Mouse (Mus musculus): Measurements from ENCODE around the gene Rtp2. TPM values are rescaled to one million over a fixed set of nuclear protein-coding genes. Genes with fewer than 3 reads are reported as not detected.

The Rtp2 gene
- polyA plus RNA-seq, 1 experiment from 2014 or later: not detected

DNA sequence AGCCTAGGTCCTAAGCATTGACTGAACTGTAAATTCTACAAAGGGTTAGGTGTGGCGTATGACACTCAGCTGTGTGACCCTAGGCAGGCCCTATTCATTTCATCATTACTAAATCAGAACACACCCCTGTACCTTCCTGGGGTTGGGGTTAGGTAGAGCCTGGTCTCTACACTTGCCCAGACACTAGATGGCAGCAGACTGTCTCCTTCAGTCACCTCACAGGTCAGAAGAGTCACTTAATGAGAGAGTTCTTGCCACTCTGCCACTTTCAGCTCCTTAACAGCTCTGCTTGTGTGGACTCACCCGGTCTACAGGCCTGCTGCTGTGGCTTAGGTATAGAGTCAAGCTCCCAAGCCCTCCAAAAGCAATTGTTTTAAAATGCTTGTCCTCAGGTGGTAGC, 30.2 kb upstream of the Rtp2 start:
- H3K9me3 ChIP-seq (ENCODE audit: control insufficient read depth, low read length): no peaks in the 10 kb centered on the region
- ATAC-seq (replicated peaks; ENCODE audit: low FRiP score) (no peak), DNase-seq (ENCODE audit: low spot score) (no peak)
- WGBS: 82% methylated on average over 2 of the region's 2 CpGs
- no peaks in the 10 kb centered on the region for H3K27me3 ChIP-seq (replicated peaks; ENCODE audit: control insufficient read depth, insufficient read depth, low read length)
- no peak overlapping the region for H3K4me2 ChIP-seq
- no peak overlapping the region for H3K4me3 ChIP-seq (ENCODE audit: low read depth, low read length)
- no peaks in the 10 kb centered on the region for H3K4me1 ChIP-seq (replicated peaks; ENCODE audit: control insufficient read depth, insufficient read depth, low read length)
- no peaks in the 10 kb centered on the region for H3K36me3 ChIP-seq (ENCODE audit: control insufficient read depth, insufficient read depth, low read length)
- no peak overlapping the region for H3K27ac ChIP-seq (ENCODE audit: low read depth, low read length)
- H3K9ac ChIP-seq (ENCODE audit: low read depth, low read length): no peak overlapping the region

GRCm38 (mm10) chr16:23958938-23959337, 26.7 kb upstream of the Rtp2 start:
- H3K4me2 ChIP-seq: no peak overlapping the region
- H3K27ac ChIP-seq (ENCODE audit: low read depth, low read length): no peak overlapping the region
- ATAC-seq (replicated peaks; ENCODE audit: low FRiP score) (no peak), DNase-seq (ENCODE audit: low spot score) (no peak)
- no peaks in the 10 kb centered on the region for H3K4me1 ChIP-seq (replicated peaks; ENCODE audit: control insufficient read depth, insufficient read depth, low read length)
- H3K9ac ChIP-seq (ENCODE audit: low read depth, low read length): no peak overlapping the region
- no peaks in the 10 kb centered on the region for H3K9me3 ChIP-seq (ENCODE audit: control insufficient read depth, low read length)
- no peaks in the 10 kb centered on the region for H3K27me3 ChIP-seq (replicated peaks; ENCODE audit: control insufficient read depth, insufficient read depth, low read length)
- no peaks in the 10 kb centered on the region for H3K36me3 ChIP-seq (ENCODE audit: control insufficient read depth, insufficient read depth, low read length)
- no peak overlapping the region for H3K4me3 ChIP-seq (ENCODE audit: low read depth, low read length)

DNA sequence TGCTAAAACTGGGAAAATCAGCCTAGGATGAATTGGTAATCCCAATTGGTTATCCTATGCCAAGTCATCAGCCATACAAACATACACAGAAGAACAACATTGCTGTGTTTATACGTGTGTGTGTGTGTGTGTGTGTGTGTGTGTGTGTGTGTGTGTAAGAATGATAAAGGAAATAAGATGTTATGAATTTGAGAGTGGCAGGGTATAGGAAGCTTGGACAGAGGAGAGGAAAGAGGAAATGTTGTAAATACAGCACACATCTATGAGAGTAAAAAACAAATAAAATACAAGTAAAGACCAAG, 21.7 kb upstream of the Rtp2 start:
- ATAC-seq (replicated peaks; ENCODE audit: low FRiP score): no peak
- H3K9me3 ChIP-seq (ENCODE audit: control insufficient read depth, low read length): no peaks in the 10 kb centered on the region
- WGBS: 9% methylated on average over 1 of the region's 1 CpGs
- no peaks in the 10 kb centered on the region for H3K36me3 ChIP-seq (ENCODE audit: control insufficient read depth, insufficient read depth, low read length)
- no peak overlapping the region for H3K27ac ChIP-seq (ENCODE audit: low read depth, low read length)
- H3K4me2 ChIP-seq: no peak overlapping the region
- DNase-seq (ENCODE audit: low spot score): no peak
- H3K9ac ChIP-seq (ENCODE audit: low read depth, low read length): no peak overlapping the region
- H3K27me3 ChIP-seq (replicated peaks; ENCODE audit: control insufficient read depth, insufficient read depth, low read length): no peaks in the 10 kb centered on the region
- no peaks in the 10 kb centered on the region for H3K4me1 ChIP-seq (replicated peaks; ENCODE audit: control insufficient read depth, insufficient read depth, low read length)
- no peak overlapping the region for H3K4me3 ChIP-seq (ENCODE audit: low read depth, low read length)

- Histone ChIP-seq H3K36me3 (ENCODE audit: control insufficient read depth, insufficient read depth, low read length) (no peaks in the 10 kb centered on the region), H3K27ac (ENCODE audit: low read depth, low read length) (no peak overlapping the region), H3K4me2 (no peak overlapping the region), H3K4me1 (replicated peaks; ENCODE audit: control insufficient read depth, insufficient read depth, low read length) (no peaks in the 10 kb centered on the region), H3K27me3 (replicated peaks; ENCODE audit: control insufficient read depth, insufficient read depth, low read length) (no peaks in the 10 kb centered on the region), H3K4me3 (ENCODE audit: low read depth, low read length) (no peak overlapping the region), H3K9ac (ENCODE audit: low read depth, low read length) (no peak overlapping the region), H3K9me3 (ENCODE audit: control insufficient read depth, low read length) (no peaks in the 10 kb centered on the region)
- 51% methylated on average over 11 of the region's 11 CpGs for WGBS
- ATAC-seq (replicated peaks; ENCODE audit: low FRiP score) (no peak), DNase-seq (ENCODE audit: low spot score) (peak; percentile 44)
These were observed 21.2 kb upstream of the Rtp2 start for GRCm38 (mm10) chr16:23953189-23953958.

- DNase-seq (ENCODE audit: low spot score): peak; percentile 16
- H3K27me3 ChIP-seq (replicated peaks; ENCODE audit: control insufficient read depth, insufficient read depth, low read length): no peaks in the 10 kb centered on the region
- no peak overlapping the region for H3K27ac ChIP-seq (ENCODE audit: low read depth, low read length)
- no peak overlapping the region for H3K4me3 ChIP-seq (ENCODE audit: low read depth, low read length)
- H3K4me1 ChIP-seq (replicated peaks; ENCODE audit: control insufficient read depth, insufficient read depth, low read length): no peaks in the 10 kb centered on the region
- no peaks in the 10 kb centered on the region for H3K9me3 ChIP-seq (ENCODE audit: control insufficient read depth, low read length)
- H3K9ac ChIP-seq (ENCODE audit: low read depth, low read length): no peak overlapping the region
- no peak overlapping the region for H3K4me2 ChIP-seq
- no peaks in the 10 kb centered on the region for H3K36me3 ChIP-seq (ENCODE audit: control insufficient read depth, insufficient read depth, low read length)
- WGBS: 68% methylated on average over 4 of the region's 4 CpGs
- ATAC-seq (replicated peaks; ENCODE audit: low FRiP score): no peak
These were observed 20.0 kb upstream of the Rtp2 start for GRCm38 (mm10) chr16:23952101-23952727.

DNA sequence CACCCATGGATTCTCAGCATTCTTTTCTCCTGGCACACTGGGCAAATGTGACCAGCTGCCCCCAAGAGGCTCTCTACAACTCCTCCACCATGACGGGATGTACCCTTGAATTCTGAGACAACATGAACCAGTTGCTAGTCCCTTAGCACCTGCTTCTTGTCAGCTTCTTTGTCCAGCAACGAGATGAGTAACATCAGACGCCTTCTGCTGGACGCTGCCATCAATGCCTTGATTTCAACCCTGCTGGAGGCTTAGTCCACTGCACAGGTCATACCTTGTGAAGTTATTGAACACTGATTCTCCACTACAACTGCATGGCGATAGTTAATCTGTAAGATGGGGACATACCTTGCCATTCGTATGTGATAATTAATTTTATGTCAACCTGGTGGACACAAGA, 15.5 kb upstream of the Rtp2 start:
- Histone ChIP-seq H3K4me1 (replicated peaks; ENCODE audit: control insufficient read depth, insufficient read depth, low read length) (no peaks in the 10 kb centered on the region), H3K27ac (ENCODE audit: low read depth, low read length) (no peak overlapping the region), H3K9me3 (ENCODE audit: control insufficient read depth, low read length) (no peaks in the 10 kb centered on the region), H3K27me3 (replicated peaks; ENCODE audit: control insufficient read depth, insufficient read depth, low read length) (no peaks in the 10 kb centered on the region), H3K4me3 (ENCODE audit: low read depth, low read length) (no peak overlapping the region), H3K9ac (ENCODE audit: low read depth, low read length) (no peak overlapping the region), H3K4me2 (no peak overlapping the region), H3K36me3 (ENCODE audit: control insufficient read depth, insufficient read depth, low read length) (no peaks in the 10 kb centered on the region)
- no peak for ATAC-seq (replicated peaks; ENCODE audit: low FRiP score)
- no peak for DNase-seq (ENCODE audit: low spot score)
- WGBS: 86% methylated on average over 6 of the region's 6 CpGs

DNA sequence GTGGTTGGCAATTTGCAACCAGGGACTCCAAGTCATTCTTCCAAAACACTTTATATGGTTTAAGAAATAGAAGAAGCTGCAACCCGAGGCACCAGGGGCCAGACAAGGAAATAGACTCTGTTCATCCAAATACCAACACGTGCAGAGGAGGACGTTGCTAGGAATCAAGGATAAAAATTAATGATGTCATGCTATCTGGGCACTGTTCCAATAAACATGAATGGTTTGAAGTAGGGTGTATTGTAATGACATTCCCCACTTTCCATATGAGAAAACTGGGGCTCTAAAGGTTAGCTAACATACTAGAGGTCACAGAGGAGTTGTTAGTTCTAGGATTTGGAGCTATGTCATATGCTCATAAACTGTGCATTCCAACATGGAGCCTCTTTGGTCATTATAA, 12.6 kb upstream of the Rtp2 start:
- no peak overlapping the region for H3K4me3 ChIP-seq (ENCODE audit: low read depth, low read length)
- no peak overlapping the region for H3K9ac ChIP-seq (ENCODE audit: low read depth, low read length)
- no peaks in the 10 kb centered on the region for H3K4me1 ChIP-seq (replicated peaks; ENCODE audit: control insufficient read depth, insufficient read depth, low read length)
- no peak overlapping the region for H3K27ac ChIP-seq (ENCODE audit: low read depth, low read length)
- WGBS: 58% methylated on average over 3 of the region's 3 CpGs
- no peak overlapping the region for H3K4me2 ChIP-seq
- DNase-seq (ENCODE audit: low spot score): no peak
- no peaks in the 10 kb centered on the region for H3K9me3 ChIP-seq (ENCODE audit: control insufficient read depth, low read length)
- ATAC-seq (replicated peaks; ENCODE audit: low FRiP score): no peak
- H3K36me3 ChIP-seq (ENCODE audit: control insufficient read depth, insufficient read depth, low read length): no peaks in the 10 kb centered on the region
- H3K27me3 ChIP-seq (replicated peaks; ENCODE audit: control insufficient read depth, insufficient read depth, low read length): no peaks in the 10 kb centered on the region

DNA sequence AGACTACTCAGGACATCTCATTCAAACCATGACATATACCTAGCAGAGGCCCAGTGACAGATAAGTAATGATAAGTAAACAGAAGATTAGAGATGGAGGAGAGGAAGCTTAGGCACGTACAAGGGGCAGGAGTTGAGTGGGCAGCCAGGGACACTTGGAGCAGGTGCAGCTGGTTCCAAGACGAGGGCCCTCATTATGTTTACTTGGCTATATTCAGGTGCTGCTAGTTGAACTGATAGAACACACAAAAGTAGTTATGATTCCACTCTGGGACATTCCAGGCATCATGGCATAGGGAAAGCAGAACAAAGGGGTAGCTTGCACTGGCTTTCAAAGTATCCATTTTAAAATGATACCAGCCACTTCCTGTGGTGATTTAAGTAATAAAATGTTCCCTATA, 2.2 kb upstream of the Rtp2 start:
- H3K4me1 ChIP-seq (replicated peaks; ENCODE audit: control insufficient read depth, insufficient read depth, low read length): no peaks in the 10 kb centered on the region
- WGBS: 54% methylated on average over 2 of the region's 2 CpGs
- H3K9ac ChIP-seq (ENCODE audit: low read depth, low read length): no peak overlapping the region
- no peak overlapping the region for H3K4me3 ChIP-seq (ENCODE audit: low read depth, low read length)
- H3K27me3 ChIP-seq (replicated peaks; ENCODE audit: control insufficient read depth, insufficient read depth, low read length): no peaks in the 10 kb centered on the region
- no peak for ATAC-seq (replicated peaks; ENCODE audit: low FRiP score)
- DNase-seq (ENCODE audit: low spot score): no peak
- H3K36me3 ChIP-seq (ENCODE audit: control insufficient read depth, insufficient read depth, low read length): no peaks in the 10 kb centered on the region
- H3K9me3 ChIP-seq (ENCODE audit: control insufficient read depth, low read length): no peaks in the 10 kb centered on the region
- no peak overlapping the region for H3K4me2 ChIP-seq
- no peak overlapping the region for H3K27ac ChIP-seq (ENCODE audit: low read depth, low read length)

DNA sequence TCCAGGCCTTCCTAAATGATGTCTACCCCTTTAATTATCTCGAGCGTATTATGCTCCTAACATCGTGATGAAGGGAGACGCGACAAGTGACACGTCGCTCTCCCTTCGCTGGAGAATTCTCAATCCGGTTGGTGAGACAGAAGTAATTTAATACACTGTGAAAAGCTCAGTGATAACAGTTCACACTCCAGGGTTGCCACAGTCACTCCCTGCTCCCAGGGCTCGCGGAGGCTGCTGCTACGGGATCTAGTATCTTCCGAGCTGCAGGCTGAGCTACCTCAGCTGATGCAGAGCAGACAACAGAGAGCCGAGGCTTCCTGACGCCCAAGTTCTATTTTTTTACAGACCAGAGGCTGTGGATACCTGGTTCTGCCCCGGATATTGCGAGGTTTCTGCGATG, 919 bp downstream of the Rtp2 start:
- no peaks in the 10 kb centered on the region for H3K36me3 ChIP-seq (ENCODE audit: control insufficient read depth, insufficient read depth, low read length)
- no peak for DNase-seq (ENCODE audit: low spot score)
- no peak overlapping the region for H3K4me2 ChIP-seq
- no peaks in the 10 kb centered on the region for H3K27me3 ChIP-seq (replicated peaks; ENCODE audit: control insufficient read depth, insufficient read depth, low read length)
- H3K4me3 ChIP-seq (ENCODE audit: low read depth, low read length): no peak overlapping the region
- H3K9me3 ChIP-seq (ENCODE audit: control insufficient read depth, low read length): no peaks in the 10 kb centered on the region
- H3K27ac ChIP-seq (ENCODE audit: low read depth, low read length): no peak overlapping the region
- no peak for ATAC-seq (replicated peaks; ENCODE audit: low FRiP score)
- H3K9ac ChIP-seq (ENCODE audit: low read depth, low read length): no peak overlapping the region
- no peaks in the 10 kb centered on the region for H3K4me1 ChIP-seq (replicated peaks; ENCODE audit: control insufficient read depth, insufficient read depth, low read length)
- WGBS: 62% methylated on average over 18 of the region's 18 CpGs
